Mouse (Mus musculus) forebrain, embryonic 16.5 days (tissue): ENCODE measurements at regions not wholly inside any gene's neighbourhood (a gene's known extent, or its start where the extent isn't known, plus 50 kb on each side); places are given as distances from the start of the nearest gene placed in this dataset.

ENCODE experiments used
- ATAC-seq: fragments of 200-750 bp; cut with Nextera tagmentation; 2 replicates; pipeline ENCODE4 v1.8.0; 2017; ENCODE audit warnings: mild to moderate bottlenecking, moderate library complexity
- H3K27ac ChIP-seq: fragments of 300-500 bp; sonication (generic); 2 replicates; pipeline ENCODE4 v1.5.1; 2014; ENCODE audit warnings: low read length, control low read depth
- H3K27me3 ChIP-seq: fragments of 300-500 bp; sonication (generic); replicated peaks from 2 replicates; pipeline ENCODE4 v1.6.1; 2014; ENCODE audit warnings: low read length; ENCODE audit not compliant: control insufficient read depth, insufficient read depth
- H3K36me3 ChIP-seq: fragments of 300-500 bp; sonication (generic); 2 replicates; pipeline ENCODE4 v1.6.1; 2014; ENCODE audit not compliant: control insufficient read depth, insufficient read depth
- H3K4me1 ChIP-seq: fragments of 300-500 bp; sonication (generic); replicated peaks from 2 replicates; pipeline ENCODE4 v1.6.1; 2014; ENCODE audit warnings: low read length; ENCODE audit not compliant: control insufficient read depth, insufficient read depth
- H3K4me2 ChIP-seq: fragments of 300-500 bp; sonication (generic); 2 replicates; pipeline ENCODE4 v1.6.1; 2014; ENCODE audit warnings: mild to moderate bottlenecking, low read length, control low read depth
- H3K4me3 ChIP-seq: fragments of 300-500 bp; sonication (generic); replicated peaks from 2 replicates; pipeline ENCODE4 v1.5.1; 2014; ENCODE audit warnings: mild to moderate bottlenecking, low read length, control low read depth
- H3K9ac ChIP-seq: fragments of 300-500 bp; sonication (generic); replicated peaks from 2 replicates; pipeline ENCODE4 v1.6.1; 2014; ENCODE audit warnings: low read depth, low read length, control low read depth
- H3K9me3 ChIP-seq: fragments of 300-500 bp; sonication (generic); 2 replicates; pipeline ENCODE4 v1.6.1; 2016; ENCODE audit warnings: low read length; ENCODE audit not compliant: control insufficient read depth
- WGBS: fragments of 180-500 bp; shearing (Covaris S2); extraction: QIAGEN DNeasy Blood & Tissue Kit; methylation state at CpG from one replicate; pipeline ENCODE4 v1.1.7; 2014; 5-methylcytosine and 5-hydroxymethylcytosine counted together

GRCm38 (mm10) chr15:67907034-67907433 lies 1406.3 kb upstream of the Lrrc6 start:
- H3K4me2 ChIP-seq = no peak overlapping the region
- no peak overlapping the region for H3K9ac ChIP-seq
- no peak for ATAC-seq
- no peak overlapping the region for H3K4me3 ChIP-seq
- WGBS = 91% methylated on average over 2 of the region's 2 CpGs
- H3K9me3 ChIP-seq = no peaks in the 10 kb centered on the region
- H3K27me3 ChIP-seq = no peaks in the 10 kb centered on the region
- H3K27ac ChIP-seq = no peak overlapping the region
- no peaks in the 10 kb centered on the region for H3K36me3 ChIP-seq
- H3K4me1 ChIP-seq = no peaks in the 10 kb centered on the region

GRCm38 (mm10) chr15:67905279-67905678 lies 1404.6 kb upstream of the Lrrc6 start:
- ATAC-seq = no peak
- no peaks in the 10 kb centered on the region for H3K9me3 ChIP-seq
- no peak overlapping the region for H3K27ac ChIP-seq
- H3K9ac ChIP-seq = no peak overlapping the region
- no peak overlapping the region for H3K4me2 ChIP-seq
- no peaks in the 10 kb centered on the region for H3K27me3 ChIP-seq
- H3K4me1 ChIP-seq = peaks cover under 1% of the 10 kb centered on the region; the same call in 1 of the 2 replicates
- H3K4me3 ChIP-seq = no peak overlapping the region
- 85% methylated on average over 1 of the region's 1 CpGs for WGBS
- no peaks in the 10 kb centered on the region for H3K36me3 ChIP-seq

- no peaks in the 10 kb centered on the region for H3K36me3 ChIP-seq
- peaks cover 7% of the 10 kb centered on the region for H3K4me1 ChIP-seq
- no peak for ATAC-seq
Observed at GRCm38 (mm10) chr15:67904646-67905045, 1403.9 kb upstream of the Lrrc6 start.

GRCm38 (mm10) chr15:67902982-67903381 lies 1402.3 kb upstream of the Lrrc6 start:
- no peak overlapping the region for H3K9ac ChIP-seq
- no peak for ATAC-seq
- H3K9me3 ChIP-seq = no peaks in the 10 kb centered on the region
- no peak overlapping the region for H3K27ac ChIP-seq
- no peaks in the 10 kb centered on the region for H3K36me3 ChIP-seq
- no peak overlapping the region for H3K4me2 ChIP-seq
- H3K27me3 ChIP-seq = no peaks in the 10 kb centered on the region
- peaks cover 13% of the 10 kb centered on the region for H3K4me1 ChIP-seq
- no peak overlapping the region for H3K4me3 ChIP-seq
- WGBS = 91% methylated on average over 2 of the region's 2 CpGs

More at GRCm38 (mm10) chr15:67904646-67905045, 1403.9 kb upstream of the Lrrc6 start:
- H3K9me3 ChIP-seq = no peaks in the 10 kb centered on the region
- no peak overlapping the region for H3K4me3 ChIP-seq
- no peak overlapping the region for H3K27ac ChIP-seq
- H3K9ac ChIP-seq = no peak overlapping the region
- no peak overlapping the region for H3K4me2 ChIP-seq
- no peaks in the 10 kb centered on the region for H3K27me3 ChIP-seq

GRCm38 (mm10) chr15:67901191-67901601 lies 1400.5 kb upstream of the Lrrc6 start:
- peak; percentile 43 for ATAC-seq

GRCm38 (mm10) chr15:67899772-67900171 lies 1399.1 kb upstream of the Lrrc6 start:
- 68% methylated on average over 6 of the region's 6 CpGs for WGBS
- Histone ChIP-seq H3K27me3 (no peaks in the 10 kb centered on the region), H3K36me3 (no peaks in the 10 kb centered on the region), H3K4me1 (peaks cover 13% of the 10 kb centered on the region), H3K27ac (peak overlapping the region; percentile 39), H3K9me3 (no peaks in the 10 kb centered on the region), H3K4me2 (no peak overlapping the region), H3K4me3 (no peak overlapping the region), H3K9ac (no peak overlapping the region)
- peak; percentile 26; the same call in 1 of the 2 replicates for ATAC-seq

More at GRCm38 (mm10) chr15:67901191-67901601, 1400.5 kb upstream of the Lrrc6 start:
- peaks cover 13% of the 10 kb centered on the region for H3K4me1 ChIP-seq
- no peaks in the 10 kb centered on the region for H3K9me3 ChIP-seq
- no peak overlapping the region for H3K4me3 ChIP-seq
- no peaks in the 10 kb centered on the region for H3K27me3 ChIP-seq
- no peak overlapping the region for H3K27ac ChIP-seq
- no peak overlapping the region for H3K9ac ChIP-seq
- no peak overlapping the region for H3K4me2 ChIP-seq
- 54% methylated on average over 7 of the region's 7 CpGs for WGBS
- no peaks in the 10 kb centered on the region for H3K36me3 ChIP-seq

GRCm38 (mm10) chr15:67898959-67899403 lies 1398.3 kb upstream of the Lrrc6 start:
- Histone ChIP-seq H3K36me3 (no peaks in the 10 kb centered on the region), H3K4me2 (no peak overlapping the region), H3K9me3 (no peaks in the 10 kb centered on the region), H3K9ac (no peak overlapping the region), H3K27ac (peak overlapping the region; percentile 39), H3K27me3 (no peaks in the 10 kb centered on the region), H3K4me1 (peaks cover 13% of the 10 kb centered on the region), H3K4me3 (no peak overlapping the region)
- peak; percentile 92 for ATAC-seq
- 49% methylated on average over 3 of the region's 3 CpGs for WGBS

- Histone ChIP-seq H3K9me3 (no peaks in the 10 kb centered on the region), H3K4me3 (no peak overlapping the region), H3K27ac (no peak overlapping the region), H3K4me1 (no peaks in the 10 kb centered on the region), H3K4me2 (no peak overlapping the region), H3K36me3 (no peaks in the 10 kb centered on the region), H3K27me3 (no peaks in the 10 kb centered on the region), H3K9ac (no peak overlapping the region)
- WGBS = 47% methylated on average over 3 of the region's 3 CpGs
- no peak for ATAC-seq
Observed at GRCm38 (mm10) chr15:67892066-67892465, 1391.4 kb upstream of the Lrrc6 start.

GRCm38 (mm10) chr15:67890612-67891304 lies 1390.0 kb upstream of the Lrrc6 start:
- WGBS = 80% methylated on average over 3 of the region's 3 CpGs
- Histone ChIP-seq H3K4me3 (no peak overlapping the region), H3K27me3 (no peaks in the 10 kb centered on the region), H3K36me3 (no peaks in the 10 kb centered on the region), H3K9me3 (no peaks in the 10 kb centered on the region), H3K9ac (no peak overlapping the region), H3K4me2 (no peak overlapping the region), H3K27ac (no peak overlapping the region), H3K4me1 (no peaks in the 10 kb centered on the region)
- no peak for ATAC-seq

- Histone ChIP-seq H3K4me1 (no peaks in the 10 kb centered on the region), H3K27ac (no peak overlapping the region), H3K27me3 (no peaks in the 10 kb centered on the region)
Observed at GRCm38 (mm10) chr15:67888548-67888947, 1387.8 kb upstream of the Lrrc6 start.

More at GRCm38 (mm10) chr15:67888548-67888947, 1387.8 kb upstream of the Lrrc6 start:
- no peak for ATAC-seq
- Histone ChIP-seq H3K4me3 (no peak overlapping the region), H3K9ac (no peak overlapping the region), H3K4me2 (no peak overlapping the region), H3K36me3 (no peaks in the 10 kb centered on the region), H3K9me3 (no peaks in the 10 kb centered on the region)
